Mouse (Mus musculus): ENCODE measurements around the gene Olfr433.

- no peak for TF ChIP-seq CTCF (IDR thresholded peaks at IDR 0.05 in 2 of 3, conservative IDR thresholded peaks at IDR 0.05 in 1 of 3; ENCODE audit: control insufficient read depth in 1 of 3, insufficient read depth in 1 of 3, low read depth in 2 of 3, low read length in 3 of 3, poor library complexity in 1 of 3, severe bottlenecking in 1 of 3)
- no peak for TF ChIP-seq ETS1 (IDR thresholded peaks at IDR 0.05; ENCODE audit: low read depth, low read length)
- no peak for TF ChIP-seq EP300 (IDR thresholded peaks at IDR 0.05; ENCODE audit: low read depth in 1 of 2, low read length in 2 of 2)
- no peak for TF ChIP-seq TAL1 (IDR thresholded peaks at IDR 0.05; ENCODE audit: low read length)
- no peak for TF ChIP-seq HCFC1 (IDR thresholded peaks at IDR 0.05; ENCODE audit: low read depth, low read length)
- TF ChIP-seq UBTF (IDR thresholded peaks at IDR 0.05; ENCODE audit: borderline replicate concordance, insufficient read depth, low read depth, low read length) = no peak
- no peak for TF ChIP-seq POLR2A (IDR thresholded peaks at IDR 0.05; ENCODE audit: control insufficient read depth in 1 of 2, insufficient read depth in 1 of 2, low read depth in 1 of 2, low read length in 2 of 2, poor library complexity in 1 of 2)
- TF ChIP-seq NELFE (IDR thresholded peaks at IDR 0.05; ENCODE audit: low read depth, low read length) = no peak
- no peak for TF ChIP-seq MXI1 (IDR thresholded peaks at IDR 0.05; ENCODE audit: low read depth, low read length)
- TF ChIP-seq MYC (IDR thresholded peaks at IDR 0.05; ENCODE audit: low read depth, low read length) = no peak
Observed at GRCm38 (mm10) chr1:174084031-174084430, 43.5 kb downstream of the Olfr433 start, which contains the start of gene Olfr429.

Measured in MEL (cell line).